Mouse (Mus musculus) hindbrain, embryonic 10.5 days (tissue): ENCODE data around the gene Pdilt. TPM values are rescaled to one million over a fixed set of nuclear protein-coding genes. Genes with fewer than 3 reads are reported as not detected.
"Not testable (repeated sequence)": the region's sequence is repeated elsewhere in the genome, so short reads cannot be mapped to it uniquely, and the experiment has no call there.

ENCODE experiments used
- DNase-seq: peaks from one replicate; pipeline ENCODE4 v3.0.0-alpha.2; 2017; ENCODE audit warnings: low spot score
- H3K27ac ChIP-seq: fragments of 300-500 bp; sonication (generic); 2 replicates; pipeline ENCODE4 v1.5.1; 2016; ENCODE audit warnings: mild to moderate bottlenecking, moderate library complexity
- H3K27me3 ChIP-seq: fragments of 300-500 bp; sonication (generic); 2 replicates; pipeline ENCODE4 v1.6.1; 2016; ENCODE audit warnings: mild to moderate bottlenecking; ENCODE audit not compliant: poor library complexity, insufficient read depth, severe bottlenecking
- H3K36me3 ChIP-seq: fragments of 300-500 bp; sonication (generic); 2 replicates; pipeline ENCODE4 v1.6.1; 2016; ENCODE audit warnings: mild to moderate bottlenecking, moderate library complexity
- H3K4me1 ChIP-seq: fragments of 300-500 bp; sonication (generic); replicated peaks from 2 replicates; pipeline ENCODE4 v1.6.1; 2016; ENCODE audit warnings: mild to moderate bottlenecking
- H3K4me3 ChIP-seq: fragments of 300-500 bp; sonication (generic); 2 replicates; pipeline ENCODE4 v1.5.1; 2016; ENCODE audit warnings: mild to moderate bottlenecking, moderate library complexity
- H3K9me3 ChIP-seq: fragments of 300-500 bp; sonication (generic); 2 replicates; pipeline ENCODE4 v1.6.1; 2016; ENCODE audit warnings: mild to moderate bottlenecking, moderate library complexity
- WGBS: fragments of 180-500 bp; shearing (Covaris S2); methylation state at CpG from one replicate; pipeline ENCODE4 v1.1.7; 2016; 5-methylcytosine and 5-hydroxymethylcytosine counted together
- polyA plus RNA-seq: library from polyadenylated mRNA; unstranded; fragments of >200 nt; fragmentation: Nextera tagmentation; extraction: Ambion mirVana; gene quantifications from 2 replicates; pipeline ENCODE4 v1.2.1, GENCODE M21; 2016

The Pdilt gene
- not detected in 2 replicates for polyA plus RNA-seq

GRCm38 (mm10) chr7:119523389-119523788, at the start of gene Pdilt:
Pdilt (minus strand) TSS chr7:119523489.
- DNase-seq: no peak
- no peak within 1 kb of the TSS for H3K27ac ChIP-seq
- 66% methylated on average over 4 of the region's 4 CpGs for WGBS
- no peaks in the 10 kb centered on the region for H3K4me1 ChIP-seq
- H3K36me3 ChIP-seq: no peaks in the 10 kb centered on the region
- H3K9me3 ChIP-seq: no peaks in the 10 kb centered on the region
- H3K4me3 ChIP-seq: no peak within 1 kb of the TSS
- H3K27me3 ChIP-seq: no peaks in the 10 kb centered on the region

GRCm38 (mm10) chr7:119562476-119562875, 39.2 kb upstream of the Pdilt start:
- not testable (repeated sequence) for H3K9me3 ChIP-seq, DNase-seq
- 94% methylated on average over 2 of the region's 2 CpGs for WGBS

GRCm38 (mm10) chr7:119561441-119561840, 38.2 kb upstream of the Pdilt start:
- DNase-seq: no peak
- 63% methylated on average over 4 of the region's 4 CpGs for WGBS
- Histone ChIP-seq H3K9me3 (no peaks in the 10 kb centered on the region), H3K27me3 (no peaks in the 10 kb centered on the region), H3K4me3 (no peak overlapping the region), H3K27ac (no peak overlapping the region), H3K36me3 (no peaks in the 10 kb centered on the region), H3K4me1 (no peaks in the 10 kb centered on the region)

More at GRCm38 (mm10) chr7:119562476-119562875, 39.2 kb upstream of the Pdilt start:
- H3K27me3 ChIP-seq, H3K4me3 ChIP-seq, H3K36me3 ChIP-seq, H3K27ac ChIP-seq, H3K4me1 ChIP-seq: not testable (repeated sequence)

GRCm38 (mm10) chr7:119560452-119560835, 37.2 kb upstream of the Pdilt start:
- Histone ChIP-seq H3K4me1 (no peaks in the 10 kb centered on the region), H3K4me3 (no peak overlapping the region), H3K36me3 (no peaks in the 10 kb centered on the region), H3K27me3 (no peaks in the 10 kb centered on the region), H3K27ac (no peak overlapping the region), H3K9me3 (no peaks in the 10 kb centered on the region)
- DNase-seq: no peak
- 88% methylated on average over 3 of the region's 3 CpGs for WGBS

GRCm38 (mm10) chr7:119559789-119560451, 36.6 kb upstream of the Pdilt start:
- WGBS: 84% methylated on average over 3 of the region's 3 CpGs
- Histone ChIP-seq H3K4me3 (no peak overlapping the region), H3K27ac (no peak overlapping the region), H3K36me3 (no peaks in the 10 kb centered on the region), H3K27me3 (no peaks in the 10 kb centered on the region), H3K9me3 (no peaks in the 10 kb centered on the region), H3K4me1 (no peaks in the 10 kb centered on the region)
- no peak for DNase-seq

- no peak within 1 kb of the TSS for H3K27ac ChIP-seq
- no peak within 1 kb of the TSS for H3K4me3 ChIP-seq
- H3K4me1 ChIP-seq: no peaks in the 10 kb centered on the region
- H3K27me3 ChIP-seq: no peaks in the 10 kb centered on the region
- no peaks in the 10 kb centered on the region for H3K36me3 ChIP-seq
- no peaks in the 10 kb centered on the region for H3K9me3 ChIP-seq
- no peak for DNase-seq
- 87% methylated on average over 1 of the region's 1 CpGs for WGBS
Observed at GRCm38 (mm10) chr7:119554040-119554439, 30.8 kb upstream of the Pdilt start, which contains the start of gene Acsm2. Acsm2 (plus strand) TSS chr7:119554340.

GRCm38 (mm10) chr7:119550471-119551222, 27.4 kb upstream of the Pdilt start:
- DNase-seq: no peak
- Histone ChIP-seq H3K4me3 (no peak overlapping the region), H3K9me3 (no peaks in the 10 kb centered on the region), H3K36me3 (no peaks in the 10 kb centered on the region), H3K27me3 (no peaks in the 10 kb centered on the region), H3K4me1 (no peaks in the 10 kb centered on the region), H3K27ac (no peak overlapping the region)
- 89% methylated on average over 3 of the region's 3 CpGs for WGBS

GRCm38 (mm10) chr7:119545572-119545971, 22.3 kb upstream of the Pdilt start:
- Histone ChIP-seq H3K27me3 (no peaks in the 10 kb centered on the region), H3K9me3 (no peaks in the 10 kb centered on the region), H3K4me1 (no peaks in the 10 kb centered on the region), H3K36me3 (no peaks in the 10 kb centered on the region), H3K4me3 (no peak overlapping the region), H3K27ac (no peak overlapping the region)
- DNase-seq: no peak

GRCm38 (mm10) chr7:119542445-119542844, 19.2 kb upstream of the Pdilt start:
- no peaks in the 10 kb centered on the region for H3K36me3 ChIP-seq
- no peaks in the 10 kb centered on the region for H3K9me3 ChIP-seq
- no peak overlapping the region for H3K4me3 ChIP-seq
- no peak for DNase-seq
- WGBS: 80% methylated on average over 2 of the region's 2 CpGs
- H3K4me1 ChIP-seq: no peaks in the 10 kb centered on the region
- H3K27ac ChIP-seq: no peak overlapping the region
- H3K27me3 ChIP-seq: no peaks in the 10 kb centered on the region

- no peak overlapping the region for H3K27ac ChIP-seq
- H3K36me3 ChIP-seq: no peaks in the 10 kb centered on the region
- H3K27me3 ChIP-seq: no peaks in the 10 kb centered on the region
- H3K4me1 ChIP-seq: no peaks in the 10 kb centered on the region
- no peak overlapping the region for H3K4me3 ChIP-seq
- no peaks in the 10 kb centered on the region for H3K9me3 ChIP-seq
- 91% methylated on average over 2 of the region's 2 CpGs for WGBS
- no peak for DNase-seq
Observed at GRCm38 (mm10) chr7:119534389-119534788, 11.1 kb upstream of the Pdilt start.

GRCm38 (mm10) chr7:119532924-119533323, 9.6 kb upstream of the Pdilt start:
- no peak for DNase-seq
- Histone ChIP-seq H3K4me3 (no peak overlapping the region), H3K27me3 (no peaks in the 10 kb centered on the region), H3K36me3 (no peaks in the 10 kb centered on the region), H3K27ac (no peak overlapping the region), H3K4me1 (no peaks in the 10 kb centered on the region), H3K9me3 (no peaks in the 10 kb centered on the region)
- WGBS: 71% methylated on average over 1 of the region's 1 CpGs

GRCm38 (mm10) chr7:119528617-119529016, 5.3 kb upstream of the Pdilt start:
- no peaks in the 10 kb centered on the region for H3K27me3 ChIP-seq
- H3K9me3 ChIP-seq: no peaks in the 10 kb centered on the region
- WGBS: 86% methylated on average over 7 of the region's 7 CpGs
- no peak overlapping the region for H3K4me3 ChIP-seq
- no peaks in the 10 kb centered on the region for H3K36me3 ChIP-seq
- no peak for DNase-seq
- H3K27ac ChIP-seq: no peak overlapping the region
- no peaks in the 10 kb centered on the region for H3K4me1 ChIP-seq

GRCm38 (mm10) chr7:119527548-119527947, 4.3 kb upstream of the Pdilt start:
- Histone ChIP-seq H3K4me1 (no peaks in the 10 kb centered on the region), H3K36me3 (no peaks in the 10 kb centered on the region), H3K9me3 (no peaks in the 10 kb centered on the region), H3K4me3 (no peak overlapping the region), H3K27me3 (no peaks in the 10 kb centered on the region), H3K27ac (no peak overlapping the region)
- WGBS: 81% methylated on average over 2 of the region's 2 CpGs
- no peak for DNase-seq
